Mouse (Mus musculus) adrenal gland, adult (tissue): ENCODE measurements around the gene Plin4.
"Not testable (repeated sequence)": the region's sequence is repeated elsewhere in the genome, so short reads cannot be mapped to it uniquely, and the experiment has no call there.

Experiments
- DNase-seq, 2 experiments: peaks; one replicate each; pipeline ENCODE4 v3.0.0; 2022 to 2023; ENCODE audit warnings: low spot score in 1 of 2; ENCODE audit not compliant: inconsistent age in 2 of 2

The Plin4 gene

DNA sequence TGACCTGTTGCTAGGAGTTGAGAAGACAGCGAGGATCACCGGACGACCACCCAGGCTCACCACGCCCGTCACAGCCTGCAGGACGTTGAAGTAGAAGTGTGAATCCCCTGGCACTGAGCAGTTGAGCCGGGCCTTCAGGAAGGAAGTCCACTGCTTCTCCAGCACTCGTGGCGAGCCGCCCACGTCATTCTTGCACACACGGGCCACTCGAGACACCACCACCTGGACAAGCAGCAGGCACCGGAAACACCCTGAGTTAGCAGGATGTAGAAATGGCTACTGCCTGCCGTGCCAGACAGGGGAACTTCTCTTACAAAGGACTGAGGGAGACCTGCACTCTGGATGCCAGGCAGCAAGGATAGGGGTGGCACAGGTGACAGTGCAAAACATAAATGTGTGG, 18.6 kb upstream of the Plin4 start:
- DNase-seq = peak; percentile 12 to 34

DNA sequence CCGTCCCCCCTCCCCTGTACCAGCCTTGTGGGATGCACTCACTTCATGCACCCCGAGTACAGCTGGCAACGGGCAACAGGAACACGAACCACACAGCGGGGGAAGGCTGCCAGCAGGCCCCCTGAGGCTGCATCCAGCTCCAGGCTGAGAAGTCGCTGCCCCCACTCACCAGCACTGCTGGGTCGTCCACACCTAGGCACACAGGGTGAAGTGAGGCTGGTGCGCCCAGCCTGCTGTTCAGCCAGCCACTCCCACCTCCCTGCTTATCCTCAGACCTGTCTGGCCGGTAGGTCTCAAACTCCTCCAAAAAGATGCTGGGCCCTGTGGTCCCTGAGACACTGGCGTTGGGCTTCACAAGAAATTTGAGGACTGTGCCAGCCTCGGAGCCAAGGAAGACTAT, 16.6 kb upstream of the Plin4 start:
- DNase-seq = no peak

DNA sequence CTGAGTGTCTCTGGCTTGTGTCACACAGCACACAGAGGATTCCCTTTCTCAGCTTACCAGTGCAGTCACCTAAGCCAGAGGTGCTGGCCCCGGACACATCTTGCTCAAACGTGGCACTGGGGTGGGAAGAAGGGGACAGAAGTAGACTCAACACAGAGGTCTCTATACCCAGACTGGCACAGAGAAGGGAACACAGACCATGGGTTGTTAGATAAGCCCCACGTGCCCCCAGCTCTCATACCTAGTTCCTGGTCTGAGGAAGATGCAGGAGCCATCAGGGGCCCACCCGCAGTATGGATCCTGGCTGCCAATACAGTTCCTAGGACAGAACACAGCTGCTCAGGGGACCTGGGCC, 15.7 kb upstream of the Plin4 start:
- no peak for DNase-seq

DNA sequence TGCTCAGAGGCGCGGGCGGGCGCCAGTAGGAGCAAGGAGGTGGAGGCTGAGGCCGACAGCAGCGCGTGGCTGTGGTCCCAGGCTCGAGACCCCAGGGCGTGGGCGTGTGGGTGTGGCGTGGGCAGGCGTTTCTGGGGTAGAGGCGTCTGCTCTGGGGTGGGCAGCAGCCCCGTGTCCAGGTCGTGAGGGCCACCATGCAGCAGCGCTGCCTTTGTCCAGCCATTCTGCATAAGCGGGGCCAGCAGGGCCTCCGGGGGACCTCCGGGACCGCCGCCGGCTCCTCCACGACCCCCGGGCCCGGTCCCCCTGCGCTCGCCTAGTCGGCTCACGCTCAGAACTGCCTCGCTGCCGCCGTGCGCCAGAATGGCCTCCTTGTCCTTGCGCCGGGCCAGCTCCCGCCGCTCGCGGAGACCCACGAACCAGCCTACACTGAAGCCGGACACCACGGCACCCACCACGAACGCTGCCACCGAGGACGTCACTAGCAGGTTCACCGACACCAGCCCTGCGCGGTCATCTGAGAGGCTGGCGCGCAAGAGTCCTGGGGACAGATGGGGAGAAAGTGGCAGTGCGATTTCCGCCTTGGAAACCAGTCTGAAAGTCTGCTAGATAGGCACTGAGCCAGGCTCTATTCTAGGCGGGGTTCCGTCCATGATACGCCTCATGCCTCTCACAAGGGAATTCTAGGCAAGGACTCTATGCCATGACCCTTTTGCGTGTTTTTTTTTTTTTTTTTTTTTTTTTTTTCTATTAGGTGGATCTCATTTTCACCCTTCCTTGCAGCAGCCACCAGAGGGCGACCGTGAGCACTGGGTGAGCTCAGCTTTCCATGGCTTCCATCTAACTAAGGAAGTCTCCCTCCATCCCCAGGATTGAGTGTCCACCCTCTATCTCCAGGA, 15.0 kb upstream of the Plin4 start:
- peak; percentile 70 to 82 for DNase-seq

DNA sequence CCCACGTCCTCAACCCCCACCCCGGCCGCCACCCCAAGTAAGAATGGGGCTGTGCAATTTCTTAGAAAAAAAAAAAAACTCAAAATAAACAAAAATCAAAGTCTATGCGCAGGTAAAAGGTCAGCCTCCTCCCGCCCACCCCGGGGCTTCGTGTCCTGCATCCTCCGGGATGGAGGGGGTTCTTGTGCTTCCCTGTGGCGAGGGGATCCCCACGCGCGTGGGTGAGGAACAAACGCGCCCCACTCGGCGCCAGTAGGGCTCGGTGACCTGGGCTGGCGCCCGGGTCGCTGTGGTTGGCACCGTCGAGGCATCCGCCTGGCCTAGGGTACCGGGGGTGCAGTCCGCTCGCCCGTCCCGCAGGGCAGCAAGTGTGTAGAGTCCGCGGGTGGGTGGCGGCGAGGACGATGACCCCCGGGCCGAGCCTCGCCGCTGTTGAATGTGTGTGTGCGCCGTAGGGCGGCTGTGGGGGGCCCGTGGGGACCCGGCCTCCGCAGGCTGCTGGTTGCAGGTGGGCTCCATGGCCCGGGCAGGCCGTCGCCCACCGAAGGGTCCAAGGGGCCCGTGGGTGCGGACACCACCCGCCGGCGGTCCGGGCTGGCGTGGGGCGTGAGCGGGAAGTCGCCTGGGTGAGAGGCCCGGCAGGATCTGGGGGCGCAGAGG, 14.2 kb upstream of the Plin4 start:
- no peak for DNase-seq

DNA sequence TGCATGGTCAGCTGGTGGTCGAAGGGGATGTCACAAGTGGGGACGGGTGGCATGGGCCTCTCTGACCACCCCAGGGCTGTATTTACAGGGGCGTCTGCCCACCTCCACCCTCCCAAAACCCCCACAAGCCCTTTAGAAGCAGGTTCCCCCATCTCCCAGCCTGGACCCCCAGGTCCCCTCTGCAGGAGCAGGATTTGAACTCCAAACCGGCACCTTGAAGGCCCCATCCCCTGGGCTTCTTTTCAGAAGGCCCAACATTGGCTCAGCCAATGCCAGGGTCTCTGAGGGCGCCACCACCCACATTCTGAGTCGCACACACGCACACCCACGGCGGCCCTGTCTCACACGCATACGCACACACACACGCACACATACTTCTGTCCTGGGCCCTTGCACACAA, 13.6 kb upstream of the Plin4 start:
- DNase-seq = no peak

DNA sequence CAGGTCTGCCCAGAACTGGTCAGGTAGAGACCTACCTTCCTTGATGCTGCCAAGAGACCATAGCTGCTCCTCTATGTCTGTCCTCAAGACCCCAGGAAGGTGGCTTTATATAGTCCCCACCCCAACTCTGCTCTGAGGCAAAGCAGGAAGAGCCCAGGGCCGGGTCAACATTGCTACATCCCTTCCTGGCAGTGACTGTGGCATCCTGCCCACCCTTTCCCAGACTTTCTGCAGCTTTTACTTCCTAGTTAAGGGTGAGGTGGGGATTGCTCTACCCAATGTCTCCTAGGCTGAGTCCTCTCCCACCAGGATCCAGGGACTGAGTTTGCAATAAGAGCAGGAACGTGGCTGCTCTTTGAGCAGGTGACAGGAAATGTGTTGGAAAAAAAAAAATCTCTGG, 12.2 kb upstream of the Plin4 start, which contains the start of gene Lrg1:
Gene Lrg1, minus strand, starts transcription at position 176 of the 400 bp plus-strand sequence.
- peak in 1 of 2 experiments; percentile 73 for DNase-seq

DNA sequence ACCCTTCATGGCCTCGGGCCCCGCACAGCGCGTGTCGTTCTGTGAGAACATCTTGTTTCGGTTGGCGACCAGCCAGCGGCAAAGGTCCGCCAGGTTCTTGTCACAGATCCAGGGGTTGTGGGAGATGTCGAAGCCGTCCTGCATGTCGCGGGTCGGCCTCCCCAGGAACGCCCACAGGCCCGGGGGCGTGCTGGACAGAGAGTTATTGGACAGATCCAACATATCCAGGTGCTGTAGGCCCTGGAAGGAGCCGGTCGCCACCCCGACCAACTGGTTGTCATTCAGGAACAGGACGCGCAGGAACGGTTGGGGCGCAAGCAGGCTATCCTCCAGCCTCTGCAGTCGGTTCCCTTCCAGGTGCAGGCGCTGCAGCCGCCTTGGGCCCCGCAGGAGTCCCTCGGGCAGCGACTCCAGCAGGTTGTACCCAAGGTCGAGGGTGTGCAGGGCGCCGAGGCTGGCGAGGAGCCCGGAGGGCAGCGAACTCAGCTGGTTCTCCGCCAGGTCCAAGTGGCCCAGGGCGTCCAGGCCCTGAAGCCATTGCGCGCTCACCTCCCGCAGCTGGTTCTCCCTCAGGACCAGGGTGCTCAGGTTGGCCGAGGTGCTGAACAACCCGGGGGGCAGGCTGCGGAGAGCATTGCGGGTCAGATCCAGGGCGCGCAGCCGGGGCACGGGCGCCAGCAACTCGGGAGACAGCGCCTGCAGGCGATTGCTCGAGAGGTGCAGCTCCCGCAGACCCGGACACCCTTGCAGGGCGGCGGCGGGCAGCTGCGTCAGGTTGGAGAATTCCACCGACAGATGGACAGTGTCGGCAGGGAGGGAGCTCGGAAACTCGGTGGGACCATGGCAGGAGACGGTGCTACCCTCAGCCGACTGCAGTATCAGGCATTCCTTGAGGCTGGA, 10.6 kb upstream of the Plin4 start:
- DNase-seq = peak; percentile 92

DNA sequence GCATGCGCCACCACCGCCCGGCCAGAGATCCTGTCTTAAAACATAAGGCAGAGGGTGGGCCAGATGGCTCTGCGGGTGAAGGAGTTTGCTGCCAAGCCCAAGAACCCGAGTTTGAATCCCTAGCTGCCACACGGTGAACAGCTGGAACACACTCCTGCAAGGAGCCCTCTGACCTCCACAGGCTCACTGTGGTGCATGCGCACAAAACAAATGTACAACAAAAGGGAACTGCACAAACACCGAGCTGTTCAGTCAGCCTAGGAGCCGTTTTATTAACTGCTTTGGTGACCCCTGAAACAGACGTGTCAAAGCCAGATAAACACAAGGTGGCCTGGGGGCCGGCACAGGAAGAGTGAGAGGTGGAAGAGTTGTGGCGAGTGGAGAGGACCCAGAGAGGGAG, 9.8 kb upstream of the Plin4 start:
- DNase-seq = no peak

DNA sequence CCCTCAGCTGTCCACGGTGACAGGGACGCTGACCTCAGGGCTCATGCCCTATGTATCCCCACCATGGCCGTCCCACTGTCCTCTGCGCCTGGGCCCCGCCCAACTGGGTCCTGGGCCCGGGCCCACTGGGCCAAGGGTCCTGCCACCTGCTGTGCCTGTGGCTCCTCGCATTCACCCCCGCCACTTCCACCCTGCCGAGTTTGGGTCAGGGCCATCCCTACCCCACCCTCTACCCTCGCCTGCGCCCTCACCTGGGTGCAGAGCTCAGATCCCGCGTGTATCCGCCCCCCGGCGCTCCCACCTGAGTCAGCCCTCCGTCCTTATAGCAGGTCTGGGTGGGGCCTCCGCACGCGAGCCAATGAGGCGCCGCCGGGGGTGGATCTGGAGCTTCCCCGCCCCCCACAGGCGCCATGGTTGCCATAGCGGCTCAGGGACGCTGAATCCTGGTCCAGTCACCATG, 7.7 kb upstream of the Plin4 start, which contains the start of gene Plin5:
Gene Plin5, minus strand, starts transcription at position 346 of the 460 bp plus-strand sequence.
- DNase-seq = peak; percentile 89 to 93

DNA sequence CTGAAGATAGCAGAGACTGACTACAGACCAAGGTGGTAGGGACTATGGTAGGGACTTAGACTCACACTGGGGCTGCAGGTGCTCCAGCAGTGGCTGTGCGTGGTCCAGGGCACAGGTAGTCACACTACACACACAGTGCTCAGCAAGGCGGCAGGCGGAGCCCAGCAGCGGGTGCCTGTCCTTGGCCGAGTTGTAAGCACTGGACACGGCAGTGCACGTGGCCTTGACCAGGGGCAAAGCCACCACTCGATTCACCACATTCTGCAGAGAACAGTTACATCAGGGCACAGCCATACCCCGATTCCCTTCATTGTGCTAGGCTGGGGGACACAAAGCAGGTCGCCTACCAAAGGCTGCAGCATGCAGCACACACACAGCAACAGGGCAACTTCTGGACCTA, 6.6 kb upstream of the Plin4 start:
- peak; percentile 86 to 89 for DNase-seq

DNA sequence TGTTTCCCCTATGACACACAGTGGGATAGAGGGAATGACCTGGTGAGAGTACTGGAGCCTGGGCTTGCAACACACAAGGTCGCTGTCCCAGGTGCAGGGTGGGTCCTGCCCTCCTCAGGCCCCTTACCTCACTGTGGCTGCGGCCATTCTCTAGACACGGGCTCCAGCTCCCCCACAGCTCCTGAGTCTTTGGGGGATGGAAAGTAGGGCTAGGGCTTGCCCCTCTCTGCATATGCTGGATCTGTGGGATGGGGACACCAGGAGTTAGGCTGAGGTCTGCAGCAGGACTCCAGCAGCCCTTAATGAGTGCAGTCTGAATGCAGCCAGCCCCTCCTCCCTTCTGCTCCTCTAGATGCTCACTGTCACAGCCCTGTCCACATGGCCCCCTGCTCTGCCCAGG, 3.1 kb upstream of the Plin4 start:
- no peak for DNase-seq

DNA sequence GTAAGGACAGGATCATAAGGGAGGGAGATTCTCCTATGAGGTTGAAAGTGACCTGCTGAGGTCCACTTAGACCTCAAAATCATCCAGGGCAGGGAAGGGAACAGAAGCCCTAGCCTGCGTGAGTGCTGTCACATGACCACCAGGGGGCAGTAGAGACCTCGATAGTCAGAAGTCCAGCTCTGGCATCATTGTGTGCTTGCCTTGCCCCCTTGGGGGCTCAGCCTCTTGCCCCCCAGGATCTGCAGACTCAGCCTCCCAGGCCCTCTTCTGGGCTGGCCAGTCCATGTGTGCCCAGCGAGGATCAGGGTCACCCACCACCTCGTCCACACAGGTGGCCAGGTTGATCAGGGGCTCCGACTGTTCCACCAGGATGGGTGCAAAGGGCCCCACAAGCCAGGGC, 2.3 kb upstream of the Plin4 start:
- peak; percentile 67 to 87 for DNase-seq

DNA sequence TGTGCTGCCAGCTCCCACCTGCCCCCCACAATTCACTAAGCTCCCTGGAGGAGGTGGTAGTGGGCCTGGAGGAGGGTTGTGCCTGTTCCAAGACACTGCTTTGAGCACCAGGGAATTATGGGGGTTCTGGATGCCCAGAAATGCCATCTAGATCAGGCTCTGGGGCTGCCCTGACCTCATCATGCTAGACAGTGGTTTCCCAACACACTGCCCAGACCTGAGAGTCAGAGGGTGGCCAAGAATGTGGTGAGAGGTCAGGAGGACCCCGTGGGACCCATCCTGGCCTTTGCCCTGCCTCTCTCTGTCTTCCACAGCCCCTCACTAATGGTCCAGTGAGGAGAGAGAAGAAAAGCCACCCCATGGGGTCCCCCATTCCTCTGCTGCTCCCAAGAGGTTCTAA, 1.4 kb upstream of the Plin4 start:
- peak; percentile 24 to 58 for DNase-seq

DNA sequence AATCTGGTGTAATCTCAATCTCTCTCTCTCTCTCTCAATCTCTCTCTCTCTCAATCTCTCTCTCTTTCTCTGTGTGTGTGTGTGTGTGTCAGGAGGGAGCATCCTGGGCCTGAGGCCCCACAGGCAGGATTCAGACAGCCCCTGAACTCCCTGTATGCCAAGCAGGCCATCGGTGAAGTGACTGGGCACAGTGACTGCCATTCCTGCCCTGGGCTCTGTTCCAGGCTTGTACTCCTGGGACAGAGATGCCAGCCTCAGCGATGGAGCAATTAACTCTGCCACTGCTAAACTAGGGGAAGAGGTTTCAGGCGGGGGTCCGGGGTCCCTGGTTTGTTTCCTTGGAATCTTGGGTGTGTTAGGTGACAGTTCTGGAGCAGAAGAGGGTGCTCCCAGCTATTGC, 968 bp upstream of the Plin4 start:
- DNase-seq = peak; percentile 49 to 74

DNA sequence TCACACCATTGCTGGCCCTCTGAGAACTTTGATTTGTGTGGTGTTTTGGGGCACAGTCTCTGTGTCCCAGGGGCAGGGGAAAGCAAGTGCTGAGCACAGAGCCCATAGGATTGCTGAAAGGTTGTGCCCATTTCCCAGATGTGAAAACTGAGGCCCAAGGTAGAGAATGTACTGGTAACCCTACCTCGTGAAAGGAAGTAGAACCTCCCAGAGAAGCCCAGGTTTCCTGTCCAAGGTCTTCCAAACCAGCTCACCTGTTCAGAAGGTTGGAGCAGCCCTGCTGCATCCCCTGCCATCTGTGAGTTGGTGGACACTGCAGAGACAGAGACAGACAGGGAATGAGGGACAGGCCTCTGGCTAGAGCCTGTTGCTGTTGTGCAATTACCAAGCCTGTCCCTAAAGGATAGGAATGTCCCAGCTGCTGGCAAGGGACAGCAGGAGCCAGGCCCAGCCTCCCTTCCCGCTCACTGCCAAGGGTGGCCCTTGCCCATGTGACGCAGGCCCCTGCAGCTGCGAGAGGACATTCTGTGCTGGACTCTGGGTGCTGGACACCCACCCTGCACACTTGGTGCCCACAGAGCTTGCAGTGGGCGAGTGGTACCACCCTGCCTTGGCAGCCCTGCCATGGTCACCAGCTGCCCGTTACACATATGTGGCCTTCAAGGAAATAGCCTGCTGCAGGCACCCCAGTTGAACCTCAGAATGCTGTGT, 1.1 kb downstream of the Plin4 start:
- DNase-seq = peak; percentile 85 to 91

DNA sequence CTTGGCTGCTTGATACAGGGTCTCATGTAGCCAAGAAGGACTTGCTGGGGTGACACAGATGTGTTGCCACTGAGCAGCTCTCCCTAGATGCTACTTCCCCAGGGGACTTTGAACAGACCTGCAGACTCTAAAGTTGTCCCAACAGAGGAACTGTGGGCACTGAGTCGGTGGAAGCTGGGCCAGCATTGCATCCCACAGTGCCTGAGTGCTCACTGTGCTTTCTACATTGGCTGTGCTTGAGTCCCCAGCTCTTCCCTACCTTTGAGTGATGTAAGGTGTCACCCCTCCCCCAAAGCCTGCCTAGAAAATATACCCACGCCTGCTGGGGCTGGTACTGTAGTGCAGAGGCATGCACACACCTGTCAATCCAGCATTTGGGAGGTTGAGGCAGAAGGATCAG, 1.9 kb downstream of the Plin4 start:
- peak; percentile 24 to 43 for DNase-seq

DNA sequence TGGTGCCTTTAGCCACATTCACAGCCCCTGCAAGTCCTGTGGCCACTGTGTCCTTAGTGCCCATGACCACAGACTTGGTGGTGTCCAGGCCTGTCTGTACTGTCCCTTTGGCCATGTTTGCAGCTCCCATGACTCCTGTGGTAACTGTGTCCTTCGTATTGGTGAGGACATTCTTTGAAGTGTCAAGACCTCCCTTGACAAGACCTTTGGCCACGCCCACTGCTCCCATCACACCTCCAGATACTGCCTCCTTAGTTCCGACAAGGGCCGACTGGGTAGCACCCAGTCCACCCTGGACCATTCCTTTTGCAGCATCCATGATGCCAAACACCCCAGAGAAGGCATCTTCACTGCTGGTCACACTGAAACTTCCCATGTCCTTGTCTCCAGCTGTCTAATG, 2.6 kb downstream of the Plin4 start:
- peak; percentile 20 to 36 for DNase-seq

DNA sequence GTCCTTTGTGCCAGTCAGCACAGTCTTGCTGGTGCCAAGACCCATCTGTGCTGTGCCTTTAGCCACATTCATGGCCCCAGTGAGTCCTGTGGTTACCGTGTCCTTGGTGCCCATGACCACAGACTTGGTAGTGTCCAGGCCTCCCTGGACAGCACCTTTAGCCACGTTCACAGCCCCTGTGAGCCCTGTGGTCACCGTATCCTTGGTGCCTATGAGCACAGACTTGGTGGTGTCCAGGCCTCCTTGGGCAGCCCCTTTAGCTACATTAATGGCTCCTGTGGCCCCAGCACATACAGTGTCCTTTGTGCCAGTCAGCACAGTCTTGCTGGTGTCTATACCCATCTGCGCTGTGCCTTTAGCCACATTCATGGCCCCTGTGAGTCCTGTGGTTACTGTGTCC, 3.2 kb downstream of the Plin4 start:
- DNase-seq = not testable (repeated sequence)

DNA sequence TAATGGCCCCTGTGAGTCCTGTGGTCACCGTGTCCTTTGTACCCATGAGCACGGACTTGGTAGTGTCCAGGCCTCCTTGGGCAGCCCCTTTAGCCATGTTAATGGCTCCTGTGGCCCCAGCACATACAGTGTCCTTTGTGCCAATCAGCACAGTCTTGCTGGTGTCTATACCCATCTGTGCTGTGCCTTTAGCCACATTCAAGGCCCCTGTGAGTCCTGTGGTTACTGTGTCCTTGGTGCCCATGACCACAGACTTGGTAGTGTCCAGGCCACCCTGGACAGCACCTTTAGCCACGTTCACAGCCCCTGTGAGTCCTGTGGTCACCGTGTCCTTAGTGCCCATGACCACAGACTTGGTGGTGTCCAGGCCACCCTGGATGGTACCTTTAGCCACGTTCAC, 4.8 kb downstream of the Plin4 start:
- DNase-seq = peak; percentile 19 to 62
